Mouse (Mus musculus): Measurements from ENCODE around the gene Ppm1f.
A peak's percentile ranks its signal among the peaks of the same experiment; 100 is the strongest.

DNA sequence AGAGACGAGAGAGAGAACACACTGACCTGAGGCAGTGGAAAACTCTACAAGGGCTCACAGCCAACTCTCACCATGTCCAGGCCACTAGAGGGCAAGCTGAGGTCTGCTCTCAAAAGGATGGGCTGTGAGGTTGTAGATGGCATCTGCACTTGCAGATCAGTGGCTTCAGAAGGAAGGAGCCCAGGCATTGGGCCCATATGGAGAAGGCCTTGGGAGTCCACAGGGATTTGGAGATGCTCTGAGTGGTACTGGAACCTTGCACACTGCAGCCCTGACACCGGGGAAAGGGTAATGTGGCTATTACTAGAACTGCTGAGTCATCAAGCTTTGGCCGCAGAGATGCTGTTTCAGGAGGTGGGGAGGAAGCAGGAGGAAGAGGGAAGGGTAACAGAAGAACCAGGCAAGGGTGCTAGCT, 24.8 kb downstream of the Ppm1f start:
- TF ChIP-seq CTCF (IDR thresholded peaks at IDR 0.05; ENCODE audit: borderline replicate concordance, extremely low read depth, insufficient read depth, insufficient read length), result peak; percentile 45; the same call in 1 of the 2 replicates
- TF ChIP-seq POLR2A (IDR thresholded peaks at IDR 0.05; ENCODE audit: borderline replicate concordance, extremely low read depth, insufficient read depth, insufficient read length, poor library complexity, severe bottlenecking), result no peak

Measured in brain, embryonic 14.5 days (tissue).